Mouse (Mus musculus) midbrain, postnatal 0 days (tissue): ENCODE data around the gene Astn2. TPM values are rescaled to one million over a fixed set of nuclear protein-coding genes. Genes with fewer than 3 reads are reported as not detected.

Experiments
- ATAC-seq: fragments of 200-750 bp; cut with Nextera tagmentation; 2 replicates; pipeline ENCODE4 v1.8.0; 2017; ENCODE audit warnings: moderate number of reproducible peaks, mild to moderate bottlenecking, moderate TSS enrichment, moderate library complexity; ENCODE audit not compliant: low FRiP score
- DNase-seq: peaks from one replicate; pipeline ENCODE4 v3.0.0-alpha.2; 2015; ENCODE audit warnings: low spot score
- H3K27ac ChIP-seq: fragments of 300-500 bp; sonication (generic); 2 replicates; pipeline ENCODE4 v1.5.1; 2014; ENCODE audit warnings: low read depth, mild to moderate bottlenecking, low read length, mixed read lengths
- H3K27me3 ChIP-seq: fragments of 300-500 bp; sonication (generic); 2 replicates; pipeline ENCODE4 v1.6.1; 2014; ENCODE audit warnings: low read length, control low read depth, mixed read lengths; ENCODE audit not compliant: insufficient read depth
- H3K36me3 ChIP-seq: fragments of 300-500 bp; sonication (generic); 2 replicates; pipeline ENCODE4 v1.6.1; 2014; ENCODE audit warnings: low read length, control low read depth, mixed read lengths; ENCODE audit not compliant: insufficient read depth
- H3K4me1 ChIP-seq: fragments of 300-500 bp; sonication (generic); 2 replicates; pipeline ENCODE4 v1.6.1; 2014; ENCODE audit warnings: mild to moderate bottlenecking, control low read depth, antibody characterized with exemption, low read length, mixed read lengths; ENCODE audit not compliant: insufficient read depth
- H3K4me2 ChIP-seq: fragments of 300-500 bp; sonication (generic); 2 replicates; pipeline ENCODE4 v1.6.1; 2014; ENCODE audit warnings: low read depth, mild to moderate bottlenecking, low read length, mixed read lengths; ENCODE audit not compliant: poor library complexity, severe bottlenecking
- H3K4me3 ChIP-seq: fragments of 300-500 bp; sonication (generic); 2 replicates; pipeline ENCODE4 v1.5.1; 2014; ENCODE audit warnings: low read depth, mild to moderate bottlenecking, low read length, moderate library complexity
- H3K9ac ChIP-seq: fragments of 300-500 bp; sonication (generic); replicated peaks from 2 replicates; pipeline ENCODE4 v1.6.1; 2014; ENCODE audit warnings: mild to moderate bottlenecking, low read length, moderate library complexity, mixed read lengths; ENCODE audit not compliant: poor library complexity, severe bottlenecking
- H3K9me3 ChIP-seq: fragments of 300-500 bp; sonication (generic); 2 replicates; pipeline ENCODE4 v1.6.1; 2016; ENCODE audit warnings: low read length, control low read depth
- CTCF ChIP-seq: IDR thresholded peaks from 2 replicates; pipeline ENCODE4 v1.5.1; 2016; ENCODE audit warnings: antibody characterized with exemption, mild to moderate bottlenecking
- WGBS: fragments of 180-500 bp; shearing (Covaris S2); extraction: QIAGEN DNeasy Blood & Tissue Kit; methylation state at CpG from one replicate; pipeline ENCODE4 v1.1.7; 2014; 5-methylcytosine and 5-hydroxymethylcytosine counted together
- polyA plus RNA-seq: library from polyadenylated mRNA; unstranded; fragments of >200 nt; fragmentation: Nextera tagmentation; extraction: Ambion mirVana; gene quantifications from 2 replicates; pipeline ENCODE4 v1.2.1, GENCODE M21; 2015
- total RNA-seq: library from RNA; depleted of rRNA; stranded (reverse); fragments of >200 nt; gene quantifications from 2 replicates; pipeline ENCODE4 v1.2.3, GENCODE M21; 2014

The Astn2 gene
- total and polyA plus RNA-seq, 2 experiments from 2014 or later: 2.5 to 34.9 TPM

DNA sequence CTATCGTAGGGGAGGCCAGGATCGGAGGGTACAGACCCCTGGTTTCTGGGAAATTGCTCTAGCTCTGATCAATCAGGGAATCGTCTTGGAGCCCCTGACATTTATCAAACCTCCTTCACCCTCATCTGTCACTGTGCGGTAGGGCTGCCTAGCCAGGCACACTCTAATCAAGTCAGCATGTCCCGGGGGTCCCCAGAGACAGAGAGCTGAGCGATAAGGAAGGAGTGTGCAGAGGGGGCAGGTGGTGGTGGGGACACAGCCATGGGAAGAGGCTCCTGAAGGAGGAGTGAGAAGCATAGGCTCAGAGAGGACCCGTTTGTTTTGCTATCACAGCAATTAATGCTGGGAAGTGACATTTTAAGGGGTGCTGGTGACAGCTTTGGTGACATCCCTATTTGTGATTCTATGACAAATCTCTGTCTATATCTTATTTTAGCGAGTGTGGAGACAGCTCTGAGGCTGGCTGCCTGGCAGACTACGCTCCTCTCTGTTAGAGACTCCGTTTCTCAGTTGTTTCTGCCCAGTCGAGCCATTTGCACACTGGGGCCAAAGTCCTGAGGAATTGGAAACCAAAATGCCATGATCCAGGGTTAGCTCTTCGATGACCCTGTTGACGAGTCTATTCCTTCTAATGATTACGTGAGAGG, 228.4 kb downstream of the Astn2 start:
- no peak overlapping the region for H3K4me2 ChIP-seq
- no peaks in the 10 kb centered on the region for H3K4me1 ChIP-seq
- no peak for TF ChIP-seq CTCF
- ATAC-seq (no peak; the same call in 1 of the 2 replicates), DNase-seq (no peak)
- H3K36me3 ChIP-seq: no peaks in the 10 kb centered on the region
- H3K9me3 ChIP-seq: no peaks in the 10 kb centered on the region
- WGBS: 58% methylated on average over 14 of the region's 14 CpGs
- peak overlapping the region; percentile 29; the same call in 1 of the 2 replicates for H3K9ac ChIP-seq
- H3K4me3 ChIP-seq: no peak overlapping the region
- H3K27ac ChIP-seq: no peak overlapping the region
- H3K27me3 ChIP-seq: no peaks in the 10 kb centered on the region

DNA sequence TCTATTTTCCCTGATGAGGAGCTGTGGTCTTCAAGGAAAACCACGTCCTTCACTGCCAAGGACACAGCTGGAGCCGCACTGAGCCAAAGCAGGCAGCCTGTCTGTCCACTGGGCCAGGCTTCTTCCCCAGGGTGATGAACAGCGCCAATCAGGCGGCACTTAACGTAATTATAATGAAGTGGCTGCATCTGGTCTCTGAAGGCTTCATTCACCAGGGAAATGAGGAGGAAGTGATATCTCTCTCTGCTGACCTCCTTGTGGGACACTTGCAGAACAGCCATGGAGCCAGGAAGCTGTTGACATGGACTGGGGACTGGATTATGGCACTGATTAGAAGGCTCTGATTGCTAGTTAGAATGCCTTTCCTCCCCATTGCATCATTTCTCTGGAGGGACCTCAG, 232.8 kb downstream of the Astn2 start:
- Histone ChIP-seq H3K27me3 (no peaks in the 10 kb centered on the region), H3K4me3 (no peak overlapping the region), H3K9me3 (no peaks in the 10 kb centered on the region), H3K4me2 (no peak overlapping the region), H3K27ac (no peak overlapping the region), H3K9ac (no peak overlapping the region), H3K36me3 (no peaks in the 10 kb centered on the region), H3K4me1 (peaks cover 4% of the 10 kb centered on the region; the same call in 1 of the 2 replicates)
- no peak for TF ChIP-seq CTCF
- ATAC-seq (no peak; the same call in 1 of the 2 replicates), DNase-seq (peak; percentile 34)
- WGBS: 76% methylated on average over 5 of the region's 5 CpGs

DNA sequence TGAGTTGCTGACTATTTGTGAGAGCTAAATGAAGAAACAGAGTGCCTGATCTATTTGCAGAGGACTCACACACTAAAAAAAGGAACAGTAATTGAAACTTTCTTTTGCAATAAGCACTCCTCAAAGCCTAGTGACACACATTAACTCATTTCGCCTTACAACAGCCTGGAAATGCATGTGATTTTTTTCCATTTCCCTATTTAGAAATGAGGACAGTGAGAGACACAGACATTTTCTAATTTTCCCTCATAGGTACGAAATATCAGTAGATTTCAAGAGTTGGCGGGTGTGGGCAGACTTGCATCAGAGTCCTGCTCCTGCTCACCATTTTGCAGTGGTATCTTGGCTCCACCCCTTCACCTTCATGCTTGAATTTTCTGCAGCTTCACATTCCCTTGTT, 233.6 kb downstream of the Astn2 start:
- H3K27me3 ChIP-seq: no peaks in the 10 kb centered on the region
- ATAC-seq (no peak), DNase-seq (no peak)
- peaks cover 4% of the 10 kb centered on the region; the same call in 1 of the 2 replicates for H3K4me1 ChIP-seq
- no peak overlapping the region for H3K27ac ChIP-seq
- H3K4me2 ChIP-seq: no peak overlapping the region
- no peak for TF ChIP-seq CTCF
- H3K4me3 ChIP-seq: no peak overlapping the region
- WGBS: 91% methylated on average over 3 of the region's 3 CpGs
- no peaks in the 10 kb centered on the region for H3K9me3 ChIP-seq
- H3K9ac ChIP-seq: no peak overlapping the region
- no peaks in the 10 kb centered on the region for H3K36me3 ChIP-seq

DNA sequence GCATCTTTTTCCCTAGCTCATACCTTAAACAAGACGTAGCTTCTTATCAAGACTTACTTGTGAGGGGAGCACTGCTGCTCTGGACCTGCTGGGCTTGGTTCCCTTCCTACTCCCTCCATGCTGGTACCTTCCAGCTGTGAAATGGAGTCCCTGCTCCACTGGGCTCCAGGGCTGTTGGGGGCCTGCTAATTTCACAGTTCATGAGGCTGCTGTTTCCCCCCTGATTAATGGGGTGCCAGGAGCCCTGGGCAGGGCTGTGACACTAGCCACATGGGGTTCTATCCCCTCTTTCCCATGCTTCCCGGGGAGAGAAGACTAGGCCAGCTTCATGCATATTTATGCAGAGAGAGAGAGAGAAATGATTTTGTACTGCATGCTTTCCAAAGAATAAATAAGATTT, 234.9 kb downstream of the Astn2 start:
- DNase-seq: no peak
- peaks cover 4% of the 10 kb centered on the region; the same call in 1 of the 2 replicates for H3K4me1 ChIP-seq
- 27% methylated on average over 2 of the region's 2 CpGs for WGBS
- H3K36me3 ChIP-seq: no peaks in the 10 kb centered on the region
- H3K27me3 ChIP-seq: no peaks in the 10 kb centered on the region
- H3K9ac ChIP-seq: no peak overlapping the region
- H3K4me3 ChIP-seq: no peak overlapping the region
- ATAC-seq: no peak
- H3K4me2 ChIP-seq: no peak overlapping the region
- no peaks in the 10 kb centered on the region for H3K9me3 ChIP-seq
- TF ChIP-seq CTCF: no peak
- no peak overlapping the region for H3K27ac ChIP-seq

DNA sequence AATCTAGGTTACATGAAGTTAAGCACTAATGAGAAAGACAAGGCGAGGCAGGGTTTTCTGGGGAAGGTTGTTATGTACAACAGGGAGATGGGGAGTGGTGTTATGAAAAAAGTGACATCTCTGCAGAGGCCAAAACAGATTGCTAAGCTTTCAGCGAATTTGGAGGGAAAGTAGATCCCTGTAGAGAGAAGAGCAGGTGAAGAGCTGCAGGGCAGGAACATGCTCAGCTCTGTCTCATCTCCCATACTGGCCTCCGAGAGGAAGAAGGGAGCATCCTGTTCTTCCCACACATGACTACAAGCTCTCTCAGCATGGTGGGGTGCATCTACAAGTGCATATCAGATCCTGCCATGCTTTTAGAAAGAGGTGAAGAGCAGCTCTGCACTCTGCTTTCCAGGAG, 245.7 kb downstream of the Astn2 start:
- no peak for TF ChIP-seq CTCF
- H3K9ac ChIP-seq: no peak overlapping the region
- no peak overlapping the region for H3K27ac ChIP-seq
- WGBS: 82% methylated on average over 3 of the region's 3 CpGs
- DNase-seq (no peak), ATAC-seq (no peak)
- H3K4me2 ChIP-seq: no peak overlapping the region
- H3K36me3 ChIP-seq: no peaks in the 10 kb centered on the region
- H3K4me3 ChIP-seq: no peak overlapping the region
- no peaks in the 10 kb centered on the region for H3K9me3 ChIP-seq
- H3K4me1 ChIP-seq: no peaks in the 10 kb centered on the region
- no peaks in the 10 kb centered on the region for H3K27me3 ChIP-seq

DNA sequence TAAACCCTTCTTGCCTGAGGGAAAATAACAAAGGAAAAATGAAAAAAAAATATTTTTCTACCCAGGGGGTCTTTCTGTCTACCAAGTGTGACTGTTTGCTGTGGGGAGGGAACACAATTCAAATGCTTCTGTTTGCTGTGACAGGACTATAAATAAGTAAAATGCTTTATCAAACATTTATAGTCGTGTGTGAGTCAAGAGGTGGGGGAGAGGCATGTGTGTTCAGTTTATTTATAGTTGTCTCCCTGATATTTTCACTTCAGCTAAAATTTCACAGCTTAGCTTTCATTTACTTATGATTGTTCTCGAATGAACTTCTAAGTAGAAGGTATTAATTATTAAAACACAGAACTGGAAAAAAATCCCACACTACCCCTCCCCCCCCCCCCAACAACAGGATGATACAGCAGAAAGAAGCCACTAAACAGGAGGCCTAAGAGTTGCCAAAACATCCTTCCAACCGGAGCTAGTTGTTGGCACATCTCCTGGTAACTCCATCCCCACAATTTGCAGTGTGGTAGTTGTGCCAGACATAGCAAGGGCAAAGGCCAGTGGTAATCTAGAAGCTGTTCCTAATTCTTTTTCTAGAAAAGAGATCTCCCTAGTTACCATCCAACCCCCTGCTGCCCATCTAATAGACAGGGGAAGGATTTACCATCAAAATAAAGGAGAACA, 246.8 kb downstream of the Astn2 start:
- ATAC-seq (no peak), DNase-seq (no peak)
- WGBS: 57% methylated on average over 3 of the region's 3 CpGs
- no peaks in the 10 kb centered on the region for H3K27me3 ChIP-seq
- H3K27ac ChIP-seq: no peak overlapping the region
- no peak overlapping the region for H3K4me2 ChIP-seq
- TF ChIP-seq CTCF: no peak
- no peak overlapping the region for H3K4me3 ChIP-seq
- H3K4me1 ChIP-seq: no peaks in the 10 kb centered on the region
- H3K9ac ChIP-seq: no peak overlapping the region
- H3K36me3 ChIP-seq: no peaks in the 10 kb centered on the region
- H3K9me3 ChIP-seq: no peaks in the 10 kb centered on the region
